ENCODE assay signal across 8 mouse cellular contexts in genomic region chr11:87359262-87359612, GRCm38 (mm10). TPM values are rescaled to one million over a fixed set of nuclear protein-coding genes. Genes with fewer than 3 reads are reported as not detected.
A peak's percentile ranks its signal among the peaks of the same experiment; 100 is the strongest.
DNase-seq lines count a peak whose midpoint lies in the region; ATAC-seq and TF ChIP-seq lines count a peak whose summit lies in the region.

No protein-coding gene starts in this region.

- TF ChIP-seq EP300 in heart, postnatal 0 days (IDR thresholded peaks at IDR 0.05; ENCODE audit: low read depth): no peak

- no peak overlapping the region for H3K27ac ChIP-seq in heart, postnatal 0 days (ENCODE audit: low read depth)
- H3K27ac ChIP-seq in bone marrow macrophage, adult 2 months (ENCODE audit: insufficient read depth, low read depth, low read length): no peak overlapping the region
- H3K27ac ChIP-seq in hindbrain, embryonic 15.5 days (replicated peaks): peak overlapping the region; percentile 91
- H3K27ac ChIP-seq in midbrain, embryonic 15.5 days: peak overlapping the region; percentile 90

- peak overlapping the region; percentile 88 for H3K4me2 ChIP-seq in heart, postnatal 0 days (ENCODE audit: low read depth, low read length)
- peak overlapping the region; percentile 59 for H3K4me2 ChIP-seq in hindbrain, embryonic 15.5 days
- peak overlapping the region; percentile 75 for H3K4me2 ChIP-seq in midbrain, embryonic 15.5 days

- no peak for DNase-seq in heart, postnatal 0 days (ENCODE audit: low spot score)
- no peak for DNase-seq in heart, postnatal 25 days (ENCODE audit: low spot score)
- DNase-seq in right cerebral cortex, postnatal 4 days: no peak
- DNase-seq in cerebellum, adult 11-12 months: no peak
- no peak for DNase-seq in right cerebral cortex, postnatal 14 days

- 0 out of 2 replicates have a peak, but pooled peaks cover 4% of the 10 kb centered on the region for H3K27me3 ChIP-seq in heart, postnatal 0 days (ENCODE audit: control insufficient read depth, insufficient read depth, low read length)
- H3K27me3 ChIP-seq in hindbrain, embryonic 15.5 days: no peaks in the 10 kb centered on the region
- H3K27me3 ChIP-seq in midbrain, embryonic 15.5 days (replicated peaks): no peaks in the 10 kb centered on the region

- no peak for TF ChIP-seq POLR2A in bone marrow macrophage, adult 2 months (IDR thresholded peaks at IDR 0.05; ENCODE audit: borderline replicate concordance, low read depth, low read length)

- no peaks in the 10 kb centered on the region for H3K36me3 ChIP-seq in heart, postnatal 0 days (replicated peaks; ENCODE audit: control insufficient read depth, insufficient read depth, low read length)
- no peaks in the 10 kb centered on the region for H3K36me3 ChIP-seq in hindbrain, embryonic 15.5 days
- H3K36me3 ChIP-seq in midbrain, embryonic 15.5 days (replicated peaks): no peaks in the 10 kb centered on the region

- ATAC-seq in heart, postnatal 0 days (ENCODE audit: insufficient read depth, low read depth): no peak
- no peak for ATAC-seq in hindbrain, embryonic 15.5 days (ENCODE audit: low FRiP score, low read depth)
- no peak for ATAC-seq in midbrain, embryonic 15.5 days (replicated peaks)

- 0 out of 2 replicates have a peak overlapping the region, but pooled peaks have one; percentile 64 for H3K9ac ChIP-seq in heart, postnatal 0 days (replicated peaks; ENCODE audit: low read depth, low read length)
- H3K9ac ChIP-seq in hindbrain, embryonic 15.5 days: peak overlapping the region; percentile 90
- H3K9ac ChIP-seq in midbrain, embryonic 15.5 days: no peak overlapping the region

- no peak for TF ChIP-seq CTCF in heart, postnatal 0 days (IDR thresholded peaks at IDR 0.05; ENCODE audit: low read depth)
- TF ChIP-seq CTCF in bone marrow macrophage, adult 2 months (IDR thresholded peaks at IDR 0.05; ENCODE audit: low read depth, low read length): no peak

- no peaks in the 10 kb centered on the region; the same call in 1 of the 2 replicates for H3K9me3 ChIP-seq in heart, postnatal 0 days (replicated peaks; ENCODE audit: control insufficient read depth, low read length)
- no peaks in the 10 kb centered on the region for H3K9me3 ChIP-seq in hindbrain, embryonic 15.5 days
- H3K9me3 ChIP-seq in midbrain, embryonic 15.5 days: no peaks in the 10 kb centered on the region

- H3K4me1 ChIP-seq in heart, postnatal 0 days (ENCODE audit: control insufficient read depth, insufficient read depth): no peaks in the 10 kb centered on the region
- H3K4me1 ChIP-seq in bone marrow macrophage, adult 2 months (ENCODE audit: control insufficient read depth, insufficient read depth, low read length): peaks cover 2% of the 10 kb centered on the region
- H3K4me1 ChIP-seq in hindbrain, embryonic 15.5 days (replicated peaks): peaks cover 19% of the 10 kb centered on the region
- peaks cover 15% of the 10 kb centered on the region; the same call in 1 of the 2 replicates for H3K4me1 ChIP-seq in midbrain, embryonic 15.5 days

- peak overlapping the region; percentile 80 for H3K4me3 ChIP-seq in heart, postnatal 0 days (ENCODE audit: low read depth, low read length)
- peak overlapping the region; percentile 92 for H3K4me3 ChIP-seq in bone marrow macrophage, adult 2 months (ENCODE audit: insufficient read depth, low read length)
- H3K4me3 ChIP-seq in hindbrain, embryonic 15.5 days: peak overlapping the region; percentile 93
- peak overlapping the region; percentile 93 for H3K4me3 ChIP-seq in midbrain, embryonic 15.5 days

- intact Hi-C loops in heart, postnatal 25 days (cut with DNase I): no loop called here

- 14% methylated on average over 10 of the region's 10 CpGs for WGBS in heart, postnatal 0 days
- WGBS in hindbrain, embryonic 15.5 days: 11% methylated on average over 10 of the region's 10 CpGs
- WGBS in midbrain, embryonic 15.5 days: 9% methylated on average over 10 of the region's 10 CpGs

RNA-seq across cellular contexts. Expression of gene Ppm1e, which starts 0.4 kb away (rescaled TPM):
- total RNA-seq in heart, postnatal 0 days (2014; rRNA removed; ENCODE audit: low replicate concordance): 10.3 and 19.9 TPM in 2 replicates
- 3.5 and 4.3 TPM in 2 replicates for polyA plus RNA-seq in heart, postnatal 0 days (2015; fragmentation: Nextera tagmentation; extraction: Ambion mirVana)
- 10 to 100 TPM in 1 of 2 experiments, 1 to 10 TPM in 1; 8.1 to 10.0 TPM for total RNA-seq in heart, postnatal 25 days (2021)
- 0.15 TPM in 1 of 2 replicates, not detected in the other for polyA plus RNA-seq in bone marrow macrophage, adult 2 months (2012; ENCODE audit: insufficient read depth, insufficient read length, missing spikeins)
- 26.8 and 28.6 TPM in 2 replicates for polyA plus RNA-seq in hindbrain, embryonic 15.5 days (2015; fragmentation: Nextera tagmentation; extraction: Ambion mirVana)
- 27.5 and 27.7 TPM in 2 replicates for polyA plus RNA-seq in midbrain, embryonic 15.5 days (2015; fragmentation: Nextera tagmentation; extraction: Ambion mirVana)

RNA-seq across cellular contexts. Expression of gene Rad51c, which starts 45.5 kb away (rescaled TPM):
- total RNA-seq in heart, postnatal 0 days (2014; rRNA removed; ENCODE audit: low replicate concordance): 3.7 and 6.9 TPM in 2 replicates
- polyA plus RNA-seq in heart, postnatal 0 days (2015; fragmentation: Nextera tagmentation; extraction: Ambion mirVana): 4.7 and 5.2 TPM in 2 replicates
- 1 to 10 TPM; 1.6 to 1.7 TPM for total RNA-seq in heart, postnatal 25 days (2021)
- 3.4 and 3.7 TPM in 2 replicates for polyA plus RNA-seq in bone marrow macrophage, adult 2 months (2012; ENCODE audit: insufficient read depth, insufficient read length, missing spikeins)
- 4.7 and 4.9 TPM in 2 replicates for polyA plus RNA-seq in hindbrain, embryonic 15.5 days (2015; fragmentation: Nextera tagmentation; extraction: Ambion mirVana)
- 4.0 and 4.5 TPM in 2 replicates for polyA plus RNA-seq in midbrain, embryonic 15.5 days (2015; fragmentation: Nextera tagmentation; extraction: Ambion mirVana)

RNA-seq across cellular contexts. Expression of gene Tex14, which starts 45.6 kb away (rescaled TPM):
- 0.04 and 0.46 TPM in 2 replicates for total RNA-seq in heart, postnatal 0 days (2014; rRNA removed; ENCODE audit: low replicate concordance)
- polyA plus RNA-seq in heart, postnatal 0 days (2015; fragmentation: Nextera tagmentation; extraction: Ambion mirVana): 0.22 TPM in 1 of 2 replicates, not detected in the other
- total RNA-seq in heart, postnatal 25 days (2021): under 1 TPM; 0.36 to 0.47 TPM
- polyA plus RNA-seq in bone marrow macrophage, adult 2 months (2012; ENCODE audit: insufficient read depth, insufficient read length, missing spikeins): not detected in 2 replicates
- 1.7 and 1.9 TPM in 2 replicates for polyA plus RNA-seq in hindbrain, embryonic 15.5 days (2015; fragmentation: Nextera tagmentation; extraction: Ambion mirVana)
- polyA plus RNA-seq in midbrain, embryonic 15.5 days (2015; fragmentation: Nextera tagmentation; extraction: Ambion mirVana): 0.28 and 0.50 TPM in 2 replicates

Comparison
In these comparisons a context has a peak if more than half of its experiments do, and no peak if none do; other contexts are left out.
1. H3K27ac ChIP-seq: peak in hindbrain, embryonic 15.5 days (single experiment) and midbrain, embryonic 15.5 days (single experiment); none in heart, postnatal 0 days (single experiment) and bone marrow macrophage, adult 2 months (single experiment).
2. Peak in every context shown above with its lines, with median percentiles within 50 percentile points of each other: H3K4me2 ChIP-seq and H3K4me3 ChIP-seq.